Mouse (Mus musculus) erythroblast, embryonic 14.5 days (primary cell): Measurements from ENCODE around the gene Itga9. TPM values are rescaled to one million over a fixed set of nuclear protein-coding genes. Genes with fewer than 3 reads are reported as not detected.

Experiments used
- H3K27me3 ChIP-seq: 2 replicates; pipeline ENCODE4 v1.6.1; 2012; ENCODE audit warnings: inconsistent platforms; ENCODE audit not compliant: control insufficient read depth
- H3K36me3 ChIP-seq: 2 replicates; pipeline ENCODE4 v1.6.1; 2012; ENCODE audit warnings: mild to moderate bottlenecking, inconsistent platforms; ENCODE audit not compliant: control insufficient read depth
- H3K4me1 ChIP-seq: 2 replicates; pipeline ENCODE4 v1.6.1; 2012; ENCODE audit warnings: inconsistent platforms; ENCODE audit not compliant: control insufficient read depth
- H3K4me3 ChIP-seq: replicated peaks from 2 replicates; pipeline ENCODE3; 2012; ENCODE audit warnings: moderate library complexity, mild to moderate bottlenecking, inconsistent platforms
- H3K9me3 ChIP-seq: 2 replicates; pipeline ENCODE4 v1.6.1; 2012; ENCODE audit warnings: low read length, inconsistent platforms, mixed read lengths; ENCODE audit not compliant: control insufficient read depth
- GATA1 ChIP-seq: IDR thresholded peaks from 2 replicates; pipeline ENCODE4 v1.6.1; 2012; ENCODE audit warnings: low read length, inconsistent platforms, mixed read lengths
- TAL1 ChIP-seq: IDR thresholded peaks from 3 replicates; pipeline ENCODE4 v1.6.1; 2012; ENCODE audit warnings: low read length, inconsistent platforms, mixed read lengths
- polyA plus RNA-seq: library from polyadenylated mRNA; stranded (reverse); fragments of >175 nt; gene quantifications from 2 replicates; pipeline ENCODE4 v1.2.3, GENCODE M21; 2012

Gene Itga9
- polyA plus RNA-seq, 1 experiment: under 0.01 TPM

- H3K9me3 ChIP-seq: no peaks in the 10 kb centered on the region
- H3K4me3 ChIP-seq: no peak overlapping the region
- no peaks in the 10 kb centered on the region for H3K27me3 ChIP-seq
- TF ChIP-seq GATA1: no peak
- TF ChIP-seq TAL1: no peak
- H3K4me1 ChIP-seq: no peaks in the 10 kb centered on the region
- no peaks in the 10 kb centered on the region for H3K36me3 ChIP-seq
Observed at GRCm38 (mm10) chr9:118722789-118723325, 116.4 kb downstream of the Itga9 start.

DNA sequence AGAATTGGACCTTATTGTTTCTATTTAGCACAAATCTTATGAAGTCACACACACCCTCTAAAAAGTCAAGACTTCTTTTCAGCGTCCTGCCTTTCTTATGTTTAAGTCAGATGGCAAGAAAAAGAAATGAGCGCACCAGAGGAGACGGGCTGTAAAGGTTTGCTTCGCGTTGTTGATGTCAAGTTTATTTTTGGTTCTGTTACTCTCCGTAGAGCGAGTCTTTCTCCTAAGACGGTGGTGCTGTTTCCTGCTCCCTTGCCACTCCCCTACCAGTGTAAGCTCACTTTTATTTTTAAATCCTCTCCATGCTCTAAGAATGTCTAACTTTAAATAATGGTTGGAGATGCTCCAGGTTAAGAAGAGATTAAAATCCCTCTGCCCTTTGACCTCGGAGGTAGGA lies 118.6 kb downstream of the Itga9 start:
- no peaks in the 10 kb centered on the region for H3K9me3 ChIP-seq
- no peaks in the 10 kb centered on the region for H3K4me1 ChIP-seq
- no peaks in the 10 kb centered on the region for H3K27me3 ChIP-seq
- TF ChIP-seq TAL1 (no peak), GATA1 (no peak)
- no peaks in the 10 kb centered on the region for H3K36me3 ChIP-seq
- no peak overlapping the region for H3K4me3 ChIP-seq

DNA sequence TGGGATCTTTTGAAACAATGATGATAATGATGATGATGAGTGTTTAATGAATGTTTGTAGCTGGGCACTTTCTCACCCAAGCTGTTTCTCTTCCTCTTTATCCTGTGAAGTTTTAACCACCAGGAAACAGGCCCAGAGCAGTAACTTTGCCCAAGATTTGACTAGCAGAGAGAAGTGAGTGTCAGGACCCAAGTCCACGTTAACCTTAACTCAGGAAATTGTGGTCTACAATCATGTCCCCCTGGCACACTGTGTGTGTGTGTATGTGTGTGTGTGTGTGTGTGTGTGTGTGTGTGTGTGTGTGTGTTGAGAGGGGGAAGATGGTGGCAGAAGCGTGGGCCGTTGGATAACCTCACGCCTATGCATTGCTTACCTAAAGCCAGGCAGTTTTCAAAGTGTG lies 120.1 kb downstream of the Itga9 start:
- no peaks in the 10 kb centered on the region for H3K36me3 ChIP-seq
- no peaks in the 10 kb centered on the region for H3K27me3 ChIP-seq
- no peaks in the 10 kb centered on the region for H3K4me1 ChIP-seq
- H3K9me3 ChIP-seq: no peaks in the 10 kb centered on the region
- TF ChIP-seq GATA1 (no peak), TAL1 (no peak)
- H3K4me3 ChIP-seq: no peak overlapping the region

DNA sequence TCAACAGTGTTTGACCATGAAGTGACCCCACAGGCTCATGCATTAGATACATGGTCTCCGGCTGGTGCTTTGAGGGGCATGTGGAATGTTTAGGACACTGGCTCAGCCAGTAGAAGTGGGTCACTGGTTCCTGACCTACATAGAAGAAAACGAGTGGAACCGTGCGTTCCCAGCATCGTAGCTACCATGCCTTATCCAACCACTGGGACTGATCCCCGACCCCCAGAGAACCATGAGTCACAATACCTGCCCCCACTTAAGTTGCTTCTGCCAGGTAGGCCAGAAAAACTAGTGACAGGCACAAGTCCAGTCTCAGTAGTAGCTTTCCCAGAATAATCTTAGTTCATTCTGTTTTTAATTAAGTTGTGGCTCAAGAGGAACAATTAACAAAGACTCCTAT lies 121.8 kb downstream of the Itga9 start:
- H3K36me3 ChIP-seq: no peaks in the 10 kb centered on the region
- no peaks in the 10 kb centered on the region for H3K9me3 ChIP-seq
- no peaks in the 10 kb centered on the region for H3K4me1 ChIP-seq
- H3K27me3 ChIP-seq: no peaks in the 10 kb centered on the region
- H3K4me3 ChIP-seq: no peak overlapping the region
- no peak for TF ChIP-seq GATA1

- no peak overlapping the region for H3K4me3 ChIP-seq
- H3K27me3 ChIP-seq: no peaks in the 10 kb centered on the region
- H3K36me3 ChIP-seq: no peaks in the 10 kb centered on the region
- no peaks in the 10 kb centered on the region for H3K4me1 ChIP-seq
- H3K9me3 ChIP-seq: no peaks in the 10 kb centered on the region
- TF ChIP-seq TAL1: no peak
- no peak for TF ChIP-seq GATA1
Observed at GRCm38 (mm10) chr9:118728987-118729386, 122.5 kb downstream of the Itga9 start.

DNA sequence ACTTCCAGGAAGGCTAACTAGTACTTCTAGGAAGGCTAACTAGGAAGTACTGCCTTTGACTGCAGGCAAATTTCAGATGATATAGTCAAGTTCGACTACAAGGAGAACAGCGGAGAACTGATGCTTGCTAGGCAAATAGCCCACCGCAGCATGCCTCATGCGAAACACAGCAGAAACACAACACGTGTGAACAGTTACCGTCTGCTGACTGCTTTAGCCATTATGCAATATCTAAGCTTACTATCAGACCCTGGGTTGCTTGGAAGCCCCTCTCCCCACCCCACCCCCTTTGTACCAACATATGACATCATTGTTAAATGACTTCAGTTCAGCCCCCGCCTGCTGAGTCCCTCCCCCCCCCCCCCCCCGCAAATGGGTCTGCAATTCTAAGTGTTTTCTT lies 123.7 kb downstream of the Itga9 start:
- Histone ChIP-seq H3K27me3 (no peaks in the 10 kb centered on the region), H3K9me3 (no peaks in the 10 kb centered on the region), H3K36me3 (no peaks in the 10 kb centered on the region), H3K4me3 (no peak overlapping the region), H3K4me1 (no peaks in the 10 kb centered on the region)
- TF ChIP-seq TAL1 (no peak), GATA1 (no peak)

DNA sequence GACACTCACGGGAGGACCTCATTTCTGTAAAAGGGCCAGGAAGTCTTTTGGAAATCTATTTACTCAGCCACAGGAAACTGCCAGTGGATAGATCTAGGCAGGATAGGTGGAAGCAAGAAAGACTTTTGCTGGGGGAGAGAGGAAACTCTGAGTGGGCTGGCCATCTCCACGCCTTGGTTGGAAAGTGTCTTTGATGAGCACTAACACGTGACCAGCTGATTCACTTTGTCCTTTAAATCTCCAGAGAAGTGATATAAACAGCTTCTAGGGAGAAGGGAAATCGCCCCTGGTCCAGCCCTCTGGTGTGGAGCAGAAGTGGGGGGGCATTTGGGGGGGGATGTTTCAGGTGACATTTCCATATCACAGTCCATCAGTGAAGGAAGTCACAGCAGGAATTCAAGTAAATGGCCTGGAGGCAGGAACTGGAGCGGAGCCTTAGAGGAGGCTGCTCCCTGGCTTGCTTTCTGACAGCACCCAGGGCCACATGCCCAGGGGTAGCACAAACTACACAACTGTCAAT lies 124.4 kb downstream of the Itga9 start:
- Histone ChIP-seq H3K36me3 (no peaks in the 10 kb centered on the region), H3K27me3 (no peaks in the 10 kb centered on the region), H3K9me3 (no peaks in the 10 kb centered on the region), H3K4me3 (no peak overlapping the region), H3K4me1 (no peaks in the 10 kb centered on the region)
- TF ChIP-seq GATA1 (no peak), TAL1 (no peak)

- no peak for TF ChIP-seq GATA1
- TF ChIP-seq TAL1: no peak
- H3K9me3 ChIP-seq: no peaks in the 10 kb centered on the region
- H3K27me3 ChIP-seq: no peaks in the 10 kb centered on the region
- no peaks in the 10 kb centered on the region for H3K4me1 ChIP-seq
- H3K36me3 ChIP-seq: no peaks in the 10 kb centered on the region
- no peak overlapping the region for H3K4me3 ChIP-seq
Observed at GRCm38 (mm10) chr9:118731650-118732049, 125.2 kb downstream of the Itga9 start.

GRCm38 (mm10) chr9:118733601-118734000 lies 127.1 kb downstream of the Itga9 start:
- no peaks in the 10 kb centered on the region for H3K27me3 ChIP-seq
- no peak for TF ChIP-seq TAL1
- no peak for TF ChIP-seq GATA1
- no peaks in the 10 kb centered on the region for H3K4me1 ChIP-seq
- H3K4me3 ChIP-seq: no peak overlapping the region
- no peaks in the 10 kb centered on the region for H3K9me3 ChIP-seq
- H3K36me3 ChIP-seq: no peaks in the 10 kb centered on the region

GRCm38 (mm10) chr9:118737124-118737523 lies 130.6 kb downstream of the Itga9 start:
- H3K4me1 ChIP-seq: no peaks in the 10 kb centered on the region
- no peaks in the 10 kb centered on the region for H3K9me3 ChIP-seq
- H3K27me3 ChIP-seq: no peaks in the 10 kb centered on the region
- no peaks in the 10 kb centered on the region for H3K36me3 ChIP-seq
- H3K4me3 ChIP-seq: no peak overlapping the region
- TF ChIP-seq GATA1 (no peak), TAL1 (no peak)
